ENCODE assay signal across 39 mouse cellular contexts in genomic region chr11:97787961-97788360, GRCm38 (mm10). TPM values are rescaled to one million over a fixed set of nuclear protein-coding genes. Genes with fewer than 3 reads are reported as not detected.
"Had no signal": no experiment of that assay in that cellular context is flagged by ENCODE, and none has a peak within 500 bp of the region (broad histone marks: within the 10 kb centered on the region; RNA-seq: fewer than 3 reads in every experiment).

No protein-coding gene starts in this region.

- H3K4me3 ChIP-seq: heart, embryonic 12.5 days; heart, embryonic 13.5 days; heart, embryonic 15.5 days; hindbrain, embryonic 12.5 days; hindbrain, embryonic 13.5 days; hindbrain, embryonic 15.5 days; intestine, embryonic 15.5 days; kidney, embryonic 15.5 days; layer of hippocampus, adult 2 months; left cerebral cortex, adult 2 months had no signal

- H3K27ac ChIP-seq: heart, embryonic 13.5 days; heart, embryonic 15.5 days; hindbrain, embryonic 12.5 days; hindbrain, embryonic 13.5 days; hindbrain, embryonic 14.5 days; hindbrain, embryonic 15.5 days; hindbrain, postnatal 0 days; intestine, embryonic 15.5 days; kidney, embryonic 15.5 days; kidney, postnatal 0 days; layer of hippocampus, adult 2 months; left cerebral cortex, adult 2 months had no signal

- H3K4me2 ChIP-seq: heart, embryonic 12.5 days; heart, embryonic 13.5 days; heart, embryonic 15.5 days; hindbrain, embryonic 12.5 days; hindbrain, embryonic 13.5 days; hindbrain, embryonic 14.5 days; hindbrain, embryonic 15.5 days; intestine, embryonic 15.5 days; kidney, embryonic 15.5 days had no signal

- H3K9me3 ChIP-seq: heart, embryonic 12.5 days; heart, embryonic 13.5 days; heart, embryonic 15.5 days; hindbrain, embryonic 12.5 days; hindbrain, embryonic 13.5 days; hindbrain, embryonic 15.5 days; intestine, embryonic 15.5 days had no signal

- H3K9ac ChIP-seq: heart, embryonic 12.5 days; heart, embryonic 13.5 days; heart, embryonic 15.5 days; hindbrain, embryonic 12.5 days; hindbrain, embryonic 13.5 days; hindbrain, embryonic 14.5 days; hindbrain, embryonic 15.5 days; intestine, embryonic 15.5 days; kidney, embryonic 15.5 days had no signal

- H3K4me1 ChIP-seq: intestine, embryonic 15.5 days had no signal

- ATAC-seq: hindbrain, embryonic 16.5 days; hindbrain, postnatal 0 days; inflammation-experienced regulatory T-cells, adult 6 months; intestine, embryonic 15.5 days; intestine, embryonic 16.5 days; intestine, postnatal 0 days had no signal

- H3K27me3 ChIP-seq: heart, embryonic 12.5 days; heart, embryonic 13.5 days; heart, embryonic 15.5 days; hindbrain, embryonic 12.5 days; hindbrain, embryonic 13.5 days; hindbrain, embryonic 15.5 days; intestine, embryonic 15.5 days; kidney, embryonic 15.5 days had no signal

- H3K36me3 ChIP-seq: heart, embryonic 12.5 days; heart, embryonic 13.5 days; heart, embryonic 15.5 days; hindbrain, embryonic 12.5 days; hindbrain, embryonic 13.5 days; hindbrain, embryonic 15.5 days; intestine, embryonic 15.5 days; kidney, embryonic 15.5 days had no signal

- DNase-seq: heart, postnatal 10 days; heart, postnatal 14 days; heart, postnatal 36 days; heart, postnatal 4 days; kidney, adult 11 months; kidney, adult 18-20 months; kidney, adult 2 months; kidney, adult 8-10 months; kidney, adult 9 months; kidney, postnatal 10 days; kidney, postnatal 14 days; kidney, postnatal 25 days; kidney, postnatal 36 days; kidney, postnatal 4 days; layer of hippocampus, adult 9-11 months; layer of hippocampus, postnatal 36 days had no signal

RNA-seq across cellular contexts. Expression of gene 1700001P01Rik, which starts 12.2 kb away (rescaled TPM):
- total RNA-seq: heart, postnatal 10 days; heart, postnatal 25 days; heart, postnatal 36 days; hematopoietic stem cell, adult 5-6 weeks; hindbrain, postnatal 0 days had no signal
- polyA plus RNA-seq: heart, embryonic 12.5 days; heart, embryonic 13.5 days; heart, embryonic 14.5 days; heart, postnatal 0 days; hindbrain, postnatal 0 days; intestine, embryonic 16.5 days; intestine, postnatal 0 days; kidney, adult 2 months; kidney, embryonic 14.5 days; kidney, postnatal 0 days; large intestine, adult 2 months had no signal
